Mouse (Mus musculus) hindbrain, embryonic 11.5 days (tissue): ENCODE measurements around the gene Mlx. TPM values are rescaled to one million over a fixed set of nuclear protein-coding genes. Genes with fewer than 3 reads are reported as not detected.

Source experiments
- ATAC-seq: fragments of 200-750 bp; cut with Nextera tagmentation; 2 replicates; pipeline ENCODE4 v1.8.0; 2017; ENCODE audit warnings: mild to moderate bottlenecking, moderate TSS enrichment, moderate library complexity; ENCODE audit not compliant: low FRiP score
- DNase-seq: peaks from one replicate; pipeline ENCODE4 v3.0.0-alpha.2; 2015; ENCODE audit warnings: low spot score
- H3K27ac ChIP-seq: fragments of 300-500 bp; sonication (generic); 2 replicates; pipeline ENCODE4 v1.5.1; 2014; ENCODE audit warnings: mild to moderate bottlenecking, low read depth, low read length
- H3K27me3 ChIP-seq: fragments of 300-500 bp; sonication (generic); 2 replicates; pipeline ENCODE4 v1.6.1; 2014; ENCODE audit warnings: mild to moderate bottlenecking, low read length, moderate library complexity, mixed read lengths; ENCODE audit not compliant: control insufficient read depth, insufficient read depth
- H3K36me3 ChIP-seq: fragments of 300-500 bp; sonication (generic); 2 replicates; pipeline ENCODE4 v1.6.1; 2014; ENCODE audit warnings: mild to moderate bottlenecking, low read length, moderate library complexity, mixed read lengths; ENCODE audit not compliant: control insufficient read depth, insufficient read depth
- H3K4me1 ChIP-seq: fragments of 300-500 bp; sonication (generic); replicated peaks from 2 replicates; pipeline ENCODE4 v1.6.1; 2014; ENCODE audit warnings: low read length, mixed read lengths; ENCODE audit not compliant: control insufficient read depth, insufficient read depth
- H3K4me2 ChIP-seq: fragments of 300-500 bp; sonication (generic); replicated peaks from 2 replicates; pipeline ENCODE4 v1.6.1; 2014; ENCODE audit warnings: mild to moderate bottlenecking, low read depth, low read length
- H3K4me3 ChIP-seq: fragments of 300-500 bp; sonication (generic); 2 replicates; pipeline ENCODE4 v1.5.1; 2014; ENCODE audit warnings: low read depth, low read length
- H3K9ac ChIP-seq: fragments of 300-500 bp; sonication (generic); 2 replicates; pipeline ENCODE4 v1.6.1; 2014; ENCODE audit warnings: low read depth, low read length
- H3K9me3 ChIP-seq: fragments of 300-500 bp; sonication (generic); 2 replicates; pipeline ENCODE4 v1.6.1; 2016; ENCODE audit warnings: low read length; ENCODE audit not compliant: control insufficient read depth
- WGBS: fragments of 180-500 bp; shearing (Covaris S2); extraction: QIAGEN DNeasy Blood & Tissue Kit; methylation state at CpG from one replicate; pipeline ENCODE4 v1.1.7; 2014; 5-methylcytosine and 5-hydroxymethylcytosine counted together
- polyA plus RNA-seq: library from polyadenylated mRNA; unstranded; fragments of >200 nt; fragmentation: Nextera tagmentation; extraction: Ambion mirVana; gene quantifications from 2 replicates; pipeline ENCODE4 v1.2.1, GENCODE M21; 2014

Mlx gene
- polyA plus RNA-seq, 1 experiment from 2014 or later, result 57.1 TPM

GRCm38 (mm10) chr11:101052751-101053473 is 34.2 kb upstream of the Mlx start:
- no peaks in the 10 kb centered on the region for H3K27me3 ChIP-seq
- H3K36me3 ChIP-seq, result 0 out of 2 replicates have a peak, but pooled peaks cover 7% of the 10 kb centered on the region
- no peaks in the 10 kb centered on the region for H3K9me3 ChIP-seq
- no peak overlapping the region for H3K9ac ChIP-seq
- H3K4me3 ChIP-seq, result no peak overlapping the region
- no peak overlapping the region for H3K4me2 ChIP-seq
- DNase-seq, result no peak
- no peak for ATAC-seq
- no peak overlapping the region for H3K27ac ChIP-seq
- no peaks in the 10 kb centered on the region for H3K4me1 ChIP-seq
- WGBS, result 95% methylated on average over 10 of the region's 10 CpGs

DNA sequence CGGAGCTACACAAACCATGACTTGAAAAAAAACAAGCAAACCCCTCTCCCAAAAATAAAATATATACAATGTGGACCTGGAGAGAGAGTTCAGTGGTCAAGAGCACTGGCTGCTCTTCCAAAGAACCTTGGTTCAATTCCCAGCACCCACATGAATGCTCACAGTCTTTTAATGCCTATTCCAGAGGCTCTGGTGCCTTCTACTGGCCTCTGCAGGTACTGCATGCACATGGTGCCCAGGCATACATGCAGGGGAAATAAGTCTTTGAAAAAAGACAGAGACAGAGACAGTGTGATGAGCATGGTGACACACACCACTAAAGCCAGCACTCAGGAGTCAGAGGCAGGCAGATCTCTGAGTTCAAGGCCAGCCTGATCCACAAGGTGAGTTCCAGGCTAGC is 33.1 kb upstream of the Mlx start:
- Histone ChIP-seq H3K27ac (no peak overlapping the region), H3K36me3 (0 out of 2 replicates have a peak, but pooled peaks cover 4% of the 10 kb centered on the region), H3K4me1 (no peaks in the 10 kb centered on the region), H3K9me3 (no peaks in the 10 kb centered on the region), H3K4me3 (no peak overlapping the region), H3K4me2 (no peak overlapping the region), H3K9ac (no peak overlapping the region), H3K27me3 (no peaks in the 10 kb centered on the region)
- ATAC-seq (no peak), DNase-seq (peak; percentile 25)
- WGBS, result 92% methylated on average over 1 of the region's 1 CpGs

DNA sequence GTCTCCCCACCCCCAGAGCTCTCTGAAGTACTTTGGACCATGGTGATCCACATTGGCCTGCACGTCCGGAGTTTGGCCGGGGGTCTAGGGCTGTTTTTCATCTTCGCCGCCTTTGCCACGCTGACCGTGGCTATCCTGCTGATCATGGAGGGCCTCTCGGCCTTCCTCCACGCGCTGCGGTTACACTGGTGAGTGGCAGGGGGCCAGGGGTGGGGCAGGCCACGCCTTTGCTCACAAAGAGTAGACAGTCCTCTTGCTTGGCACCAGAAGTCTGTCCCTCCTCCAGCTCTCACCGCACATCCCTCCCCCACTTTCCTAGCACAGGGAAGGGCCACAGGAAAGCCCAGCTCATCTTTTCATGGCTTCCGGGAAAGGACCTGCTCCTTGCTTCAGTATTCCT is 31.7 kb upstream of the Mlx start:
- no peak overlapping the region for H3K9ac ChIP-seq
- H3K27me3 ChIP-seq, result no peaks in the 10 kb centered on the region
- ATAC-seq (no peak), DNase-seq (no peak)
- 88% methylated on average over 14 of the region's 14 CpGs for WGBS
- H3K36me3 ChIP-seq, result 0 out of 2 replicates have a peak, but pooled peaks cover 4% of the 10 kb centered on the region
- H3K9me3 ChIP-seq, result no peaks in the 10 kb centered on the region
- no peak overlapping the region for H3K27ac ChIP-seq
- no peaks in the 10 kb centered on the region for H3K4me1 ChIP-seq
- H3K4me2 ChIP-seq, result no peak overlapping the region
- H3K4me3 ChIP-seq, result no peak overlapping the region

- 0 out of 2 replicates have a peak, but pooled peaks cover 4% of the 10 kb centered on the region for H3K36me3 ChIP-seq
- H3K9me3 ChIP-seq, result no peaks in the 10 kb centered on the region
- ATAC-seq (no peak), DNase-seq (no peak)
- no peak overlapping the region for H3K4me3 ChIP-seq
- no peak overlapping the region for H3K9ac ChIP-seq
- no peaks in the 10 kb centered on the region for H3K27me3 ChIP-seq
- no peak overlapping the region for H3K4me2 ChIP-seq
- no peaks in the 10 kb centered on the region for H3K4me1 ChIP-seq
- WGBS, result 54% methylated on average over 8 of the region's 8 CpGs
- no peak overlapping the region for H3K27ac ChIP-seq
Observed at GRCm38 (mm10) chr11:101056885-101057284, 30.2 kb upstream of the Mlx start.

DNA sequence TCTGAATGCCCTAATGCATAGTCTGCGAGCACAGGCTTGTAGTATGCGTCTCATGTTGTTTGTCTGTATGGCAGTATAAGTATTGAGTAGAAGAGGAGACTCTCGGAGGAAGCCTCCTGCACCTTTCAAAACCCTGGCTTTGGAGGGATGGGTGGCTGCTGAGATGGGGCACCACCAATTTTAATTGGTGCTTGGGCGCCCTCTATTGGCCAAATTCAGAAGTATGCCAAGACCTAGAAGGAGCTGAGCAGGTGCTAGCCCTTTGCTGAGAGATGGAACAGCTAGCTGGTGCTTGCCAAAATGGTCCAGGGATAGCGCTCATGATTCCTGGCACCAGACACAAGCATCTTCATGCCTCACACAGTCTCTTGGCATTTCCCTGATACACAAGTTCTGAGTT is 29.2 kb upstream of the Mlx start:
- H3K9me3 ChIP-seq, result no peaks in the 10 kb centered on the region
- H3K27me3 ChIP-seq, result no peaks in the 10 kb centered on the region
- DNase-seq, result peak; percentile 91
- 38% methylated on average over 5 of the region's 5 CpGs for WGBS
- H3K9ac ChIP-seq, result no peak overlapping the region
- H3K36me3 ChIP-seq, result 0 out of 2 replicates have a peak, but pooled peaks cover 3% of the 10 kb centered on the region
- no peak for ATAC-seq
- no peak overlapping the region for H3K4me2 ChIP-seq
- no peak overlapping the region for H3K4me3 ChIP-seq
- H3K27ac ChIP-seq, result no peak overlapping the region
- H3K4me1 ChIP-seq, result no peaks in the 10 kb centered on the region

GRCm38 (mm10) chr11:101058726-101059125 is 28.4 kb upstream of the Mlx start:
- Histone ChIP-seq H3K4me2 (no peak overlapping the region), H3K9me3 (no peaks in the 10 kb centered on the region), H3K27ac (no peak overlapping the region), H3K9ac (no peak overlapping the region), H3K4me3 (no peak overlapping the region), H3K4me1 (no peaks in the 10 kb centered on the region), H3K27me3 (no peaks in the 10 kb centered on the region), H3K36me3 (no peaks in the 10 kb centered on the region)
- 72% methylated on average over 5 of the region's 5 CpGs for WGBS
- no peak for DNase-seq
- ATAC-seq, result no peak

GRCm38 (mm10) chr11:101059473-101059872 is 27.6 kb upstream of the Mlx start:
- ATAC-seq (no peak), DNase-seq (no peak)
- no peaks in the 10 kb centered on the region for H3K4me1 ChIP-seq
- 77% methylated on average over 10 of the region's 10 CpGs for WGBS
- H3K9me3 ChIP-seq, result no peaks in the 10 kb centered on the region
- no peak overlapping the region for H3K27ac ChIP-seq
- no peak overlapping the region for H3K4me3 ChIP-seq
- H3K36me3 ChIP-seq, result no peaks in the 10 kb centered on the region
- no peaks in the 10 kb centered on the region for H3K27me3 ChIP-seq
- no peak overlapping the region for H3K9ac ChIP-seq
- no peak overlapping the region for H3K4me2 ChIP-seq

GRCm38 (mm10) chr11:101060126-101060525 is 27.0 kb upstream of the Mlx start:
- ATAC-seq, result no peak

DNA sequence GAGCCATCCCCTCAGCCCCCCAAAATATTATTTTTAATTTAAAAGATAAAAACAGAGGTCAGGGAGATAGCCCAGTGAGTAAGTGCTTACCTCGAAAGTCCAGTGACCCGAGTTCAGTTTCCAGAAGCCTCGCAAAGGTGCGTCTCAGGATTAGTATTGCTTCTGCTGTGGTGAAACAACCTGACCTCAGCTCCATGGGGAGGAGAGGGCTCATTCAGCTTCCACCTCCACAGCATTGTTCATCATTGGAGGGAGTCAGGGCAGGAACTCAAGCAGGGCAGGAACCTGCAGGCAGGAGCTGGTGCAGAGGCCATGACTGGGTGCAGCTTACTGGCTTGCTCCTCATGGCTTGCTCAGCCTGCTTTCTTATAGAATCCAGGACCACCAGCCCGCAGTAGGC is 26.0 kb upstream of the Mlx start:
- 92% methylated on average over 5 of the region's 5 CpGs for WGBS
- ATAC-seq, result no peak
- no peak overlapping the region for H3K4me3 ChIP-seq
- H3K36me3 ChIP-seq, result no peaks in the 10 kb centered on the region
- no peaks in the 10 kb centered on the region for H3K4me1 ChIP-seq
- DNase-seq, result no peak
- no peaks in the 10 kb centered on the region for H3K27me3 ChIP-seq
- no peak overlapping the region for H3K4me2 ChIP-seq
- H3K27ac ChIP-seq, result no peak overlapping the region
- H3K9me3 ChIP-seq, result no peaks in the 10 kb centered on the region
- no peak overlapping the region for H3K9ac ChIP-seq

More at GRCm38 (mm10) chr11:101060126-101060525, 27.0 kb upstream of the Mlx start:
- no peaks in the 10 kb centered on the region for H3K9me3 ChIP-seq
- H3K4me2 ChIP-seq, result no peak overlapping the region
- 69% methylated on average over 8 of the region's 8 CpGs for whole genome bisulfite sequencing
- no peaks in the 10 kb centered on the region for H3K36me3 ChIP-seq
- no peaks in the 10 kb centered on the region for H3K4me1 ChIP-seq
- no peak overlapping the region for H3K9ac ChIP-seq
- no peak for DNase-seq
- H3K27ac ChIP-seq, result no peak overlapping the region
- no peak overlapping the region for H3K4me3 ChIP-seq
- no peaks in the 10 kb centered on the region for H3K27me3 ChIP-seq
